Mouse (Mus musculus) ovary, postnatal 14 days (tissue): Measurements from ENCODE around the gene Ccne1.
"Not testable (repeated sequence)": the region's sequence is repeated elsewhere in the genome, so short reads cannot be mapped to it uniquely, and the experiment has no call there.

Source experiments
- DNase-seq: peaks from one replicate; pipeline ENCODE4 v3.0.0; 2022; ENCODE audit warnings: low spot score

The Ccne1 gene

DNA sequence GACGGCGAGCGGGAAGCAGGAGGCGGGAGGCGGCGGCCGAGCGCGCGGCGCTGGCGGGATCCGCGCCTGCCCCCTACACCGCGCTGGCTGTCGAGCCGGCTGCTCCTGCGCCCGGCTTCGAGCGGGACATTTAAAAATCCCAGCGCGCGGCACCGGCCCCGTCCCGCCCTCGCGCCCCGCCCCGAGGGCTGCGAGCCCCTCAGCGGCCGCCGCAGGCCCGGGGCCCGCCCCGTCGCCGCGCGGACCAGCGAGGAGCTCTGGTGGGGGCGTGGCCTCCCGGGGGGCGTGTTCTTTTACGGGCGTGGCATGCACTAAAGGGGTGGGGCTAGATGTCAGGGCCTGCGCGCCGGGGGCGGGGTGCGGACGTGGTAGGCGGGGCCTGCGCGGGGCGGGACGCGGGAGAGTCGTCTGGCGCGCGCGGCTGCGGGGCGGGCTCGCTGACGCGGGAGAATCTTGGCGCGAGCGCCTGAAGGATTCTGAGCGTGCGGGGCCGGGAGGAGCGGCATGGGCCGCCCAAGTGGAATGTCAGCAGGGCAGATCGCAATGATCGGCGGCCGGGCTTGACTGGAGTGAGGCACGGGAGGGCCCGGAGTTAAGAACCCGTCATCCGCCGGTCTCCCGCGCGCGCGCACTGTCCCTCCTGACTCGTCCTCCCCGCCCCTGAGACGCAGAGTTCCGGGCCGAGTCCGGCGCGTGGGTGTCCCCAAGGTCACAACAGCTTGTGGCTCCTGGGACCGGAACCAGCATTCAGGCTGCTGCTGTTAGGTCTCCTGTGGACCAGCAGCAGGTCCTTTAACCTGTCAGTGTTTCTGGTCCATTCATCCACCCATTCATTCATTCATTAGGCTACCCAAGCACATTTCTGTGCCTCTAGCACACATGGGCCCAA, at the start of gene Ccne1:
Gene Ccne1 (minus strand): TSS at position 164 of the 889 bp plus-strand sequence.
- DNase-seq: peak; percentile 99

DNA sequence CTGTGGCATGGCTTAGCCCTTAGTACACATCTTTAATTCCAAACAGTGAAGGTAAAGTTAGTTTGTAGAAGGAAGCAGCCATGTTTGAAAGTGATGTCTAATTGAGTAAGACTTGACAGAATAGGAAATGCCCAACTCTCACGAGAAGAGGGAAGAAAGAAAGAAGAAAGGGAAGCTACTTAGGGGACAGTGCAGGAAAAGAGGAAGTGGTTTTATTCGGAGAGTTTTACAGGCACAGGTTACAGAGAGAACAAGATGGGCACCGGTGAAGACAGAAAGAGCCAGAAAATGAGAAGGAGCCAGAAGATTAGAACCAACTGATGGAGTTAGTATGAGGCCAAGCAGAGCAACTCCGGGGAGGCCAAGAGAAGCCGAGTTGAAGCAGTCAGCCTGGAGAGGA, 48.5 kb upstream of the Ccne1 start:
- no peak for DNase-seq

DNA sequence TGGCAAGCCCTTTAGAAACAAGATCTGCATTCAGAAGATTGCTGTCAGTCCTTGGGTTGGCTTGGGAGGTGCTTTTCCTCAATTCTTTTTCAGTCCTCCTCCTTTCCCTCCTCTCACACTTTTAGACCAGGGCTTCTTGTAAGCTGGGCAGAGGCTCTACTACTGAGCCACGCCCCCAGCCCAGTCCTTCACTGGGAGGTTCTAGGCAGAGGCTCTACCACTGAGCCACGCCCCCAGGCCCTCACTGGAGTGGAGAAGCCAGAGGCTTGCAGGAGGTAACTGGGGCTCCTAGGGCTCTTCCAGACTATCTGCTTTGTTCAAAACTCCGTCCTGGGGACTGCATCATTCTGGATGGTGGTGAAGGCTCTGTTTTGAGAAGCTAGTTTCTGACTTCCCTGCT, 45.2 kb upstream of the Ccne1 start:
- no peak for DNase-seq

DNA sequence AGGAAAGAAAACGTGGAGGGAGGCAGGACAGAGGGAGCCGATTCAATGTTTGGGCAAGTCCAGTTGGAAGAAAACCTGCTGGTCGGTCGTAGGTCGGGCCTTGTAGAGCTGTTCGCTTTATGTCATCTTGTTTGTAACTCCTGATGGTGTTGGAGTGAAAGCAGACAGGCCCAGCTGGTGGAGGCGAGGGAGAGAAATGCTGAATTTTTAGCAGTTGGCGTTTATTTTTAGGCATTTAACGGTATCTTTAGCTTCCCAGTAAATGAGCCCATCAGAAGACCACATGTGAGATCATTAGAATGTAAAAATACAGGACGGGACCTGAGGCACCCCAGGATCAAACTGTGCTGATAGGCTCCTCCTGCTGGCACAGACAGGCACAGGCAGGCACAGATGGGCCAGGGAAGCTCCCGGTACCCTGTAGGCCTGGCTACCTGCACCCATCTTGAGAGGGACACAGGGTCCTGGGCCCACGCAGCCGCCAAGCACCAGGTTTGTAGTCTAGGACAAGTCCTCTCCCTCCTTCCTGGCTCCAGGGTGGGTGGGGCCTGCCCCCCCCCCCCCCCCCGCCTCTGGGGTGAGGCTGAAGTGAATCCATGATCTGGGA, 44.5 kb upstream of the Ccne1 start:
- no peak for DNase-seq

DNA sequence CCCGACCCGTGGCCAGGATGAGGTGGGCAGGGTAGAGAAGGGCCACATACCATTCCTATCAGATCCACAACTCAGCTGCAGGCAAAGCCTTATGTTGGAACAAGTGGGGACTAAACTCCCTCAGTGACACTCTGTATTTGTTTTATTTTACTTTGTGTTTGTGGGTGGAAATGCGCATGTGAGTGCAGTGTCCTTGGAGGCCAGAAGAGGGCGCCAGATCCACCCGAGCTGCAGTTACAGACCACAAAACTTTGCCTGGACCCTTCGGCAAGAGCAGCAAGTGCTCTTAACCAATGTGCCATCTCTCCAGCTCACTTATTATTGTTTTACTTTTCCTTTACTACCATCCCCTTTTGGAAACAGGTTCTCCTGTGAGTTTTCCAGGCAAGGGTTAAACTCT, 40.1 kb upstream of the Ccne1 start:
- no peak for DNase-seq

DNA sequence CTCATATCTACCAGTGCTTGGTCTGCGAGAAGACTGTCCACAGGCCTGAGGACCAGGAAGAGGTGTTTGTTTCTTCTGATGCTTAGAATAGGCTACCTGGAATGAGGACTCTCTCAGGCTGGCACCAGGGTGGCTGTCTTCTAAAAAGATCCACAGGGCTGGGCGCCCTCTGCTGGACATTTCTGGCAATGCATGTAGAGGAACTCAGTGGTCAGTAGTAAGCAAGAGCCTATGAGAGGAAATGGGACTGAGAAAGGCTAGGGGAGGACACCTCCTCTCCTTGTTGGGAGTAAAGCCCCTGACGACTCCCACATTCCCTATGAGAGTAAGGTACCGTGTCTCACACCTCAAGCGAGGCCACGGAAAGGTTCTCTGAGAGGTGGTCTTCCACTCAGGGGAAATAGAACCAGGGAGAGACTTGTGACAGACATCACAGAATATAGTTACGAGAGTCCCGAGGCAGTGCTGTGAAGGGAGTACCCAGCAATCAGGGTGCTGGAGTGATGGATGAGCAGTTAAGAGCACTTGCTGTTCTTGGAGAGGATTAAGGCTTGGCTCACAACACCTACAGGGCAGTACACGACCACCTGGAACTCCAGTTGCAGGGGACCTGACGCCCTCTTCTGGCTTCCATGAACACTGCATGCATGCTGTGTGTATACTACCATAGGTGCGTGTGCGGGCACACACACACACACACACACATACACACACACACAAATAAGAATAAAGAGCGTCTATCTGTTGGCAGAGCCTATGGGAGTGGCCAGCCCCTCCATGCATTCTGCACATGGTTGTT, 34.6 kb upstream of the Ccne1 start:
- DNase-seq: peak; percentile 76

DNA sequence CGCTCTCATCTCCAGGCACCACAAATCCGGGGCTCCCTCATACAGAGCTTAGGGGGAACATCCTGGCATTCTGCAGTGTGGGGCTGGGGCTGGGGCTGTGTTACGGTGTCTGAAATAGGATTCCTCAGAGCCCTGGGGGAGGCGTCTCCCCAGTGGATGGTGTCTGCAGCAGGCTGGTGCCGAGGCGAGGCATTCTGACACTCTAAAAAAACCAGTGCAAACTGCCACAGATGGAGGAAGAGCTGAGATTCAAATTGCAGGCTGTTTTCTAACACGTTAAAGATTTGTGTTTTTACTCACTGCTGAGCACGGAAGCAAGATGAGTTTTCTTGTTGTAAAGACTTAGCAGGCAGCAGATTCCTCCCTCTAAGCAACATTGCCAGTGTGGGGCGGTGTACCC, 33.0 kb upstream of the Ccne1 start:
- no peak for DNase-seq

DNA sequence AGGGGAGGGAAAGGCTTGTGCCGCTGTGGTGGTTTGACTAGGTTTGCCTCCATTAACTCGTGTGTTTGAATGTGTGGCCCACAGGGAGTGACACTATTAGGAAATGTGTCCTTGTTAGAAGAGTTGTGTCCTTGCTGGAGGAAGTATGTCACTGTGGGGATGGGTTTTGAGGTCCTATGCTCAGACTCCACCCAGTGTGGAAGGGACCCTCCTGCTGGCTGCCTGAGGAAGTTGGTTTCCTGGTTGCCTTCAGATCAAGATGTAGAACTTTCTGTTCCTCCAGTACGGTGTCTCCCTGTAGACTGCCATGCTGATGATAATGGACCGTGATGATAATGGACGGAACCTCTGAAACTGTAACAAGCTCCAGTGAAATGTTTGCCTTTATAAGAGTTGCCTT, 27.1 kb upstream of the Ccne1 start:
- DNase-seq: no peak

DNA sequence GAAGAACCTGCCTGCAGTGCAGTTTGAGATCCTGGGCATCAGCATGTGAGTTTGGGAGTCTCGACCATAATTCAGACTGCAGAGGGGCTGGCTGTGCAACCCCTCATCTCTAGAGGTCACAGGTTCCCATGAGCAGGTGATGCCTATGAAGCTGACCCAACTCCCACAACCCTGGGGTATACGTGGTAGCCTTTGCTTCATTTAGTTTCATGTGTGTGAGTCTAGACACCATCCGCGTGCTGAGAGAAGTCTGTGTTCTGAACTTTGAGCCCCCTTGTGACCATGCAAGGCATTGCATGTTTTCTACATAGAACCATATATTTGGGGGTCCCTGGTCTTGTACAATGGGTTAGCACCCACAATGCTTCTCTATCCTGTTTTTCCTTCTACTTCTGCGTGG, 23.9 kb upstream of the Ccne1 start:
- DNase-seq: peak; percentile 14

DNA sequence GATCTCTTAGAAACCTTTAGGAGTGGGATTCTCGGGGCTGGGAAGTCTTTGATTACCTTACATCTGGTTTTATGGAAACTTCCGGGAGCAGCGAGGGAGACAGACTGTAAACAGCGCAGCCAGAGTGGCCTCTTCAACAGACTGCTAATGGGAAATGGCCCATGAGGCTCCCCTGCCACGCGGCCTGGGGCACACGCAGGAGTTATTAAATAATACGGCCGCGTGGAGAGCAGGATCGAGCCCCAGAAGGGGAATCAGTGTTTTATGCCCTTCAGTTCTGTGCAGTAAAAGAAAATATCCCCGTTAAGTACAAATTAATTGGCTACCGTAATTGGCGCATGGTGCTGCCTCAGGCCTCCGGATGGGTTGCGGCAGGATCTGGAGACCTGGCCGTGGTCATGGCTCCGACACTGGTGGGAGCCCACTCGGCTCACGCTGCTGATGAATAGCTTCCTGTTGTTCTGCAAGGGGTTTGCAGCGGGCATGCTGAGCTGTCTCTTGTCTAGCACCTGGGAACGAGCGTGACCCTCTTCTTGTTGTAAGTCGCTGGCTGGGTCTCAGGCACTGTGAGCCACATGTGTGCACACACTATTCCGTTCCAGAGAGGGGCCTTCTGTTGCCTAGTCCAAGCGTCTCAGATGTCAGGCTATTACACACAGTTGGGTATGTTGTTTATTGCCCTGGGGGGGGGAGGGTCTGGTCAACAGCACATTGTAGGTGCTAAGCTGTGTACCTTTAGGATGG, 22.8 kb upstream of the Ccne1 start:
- DNase-seq: no peak

DNA sequence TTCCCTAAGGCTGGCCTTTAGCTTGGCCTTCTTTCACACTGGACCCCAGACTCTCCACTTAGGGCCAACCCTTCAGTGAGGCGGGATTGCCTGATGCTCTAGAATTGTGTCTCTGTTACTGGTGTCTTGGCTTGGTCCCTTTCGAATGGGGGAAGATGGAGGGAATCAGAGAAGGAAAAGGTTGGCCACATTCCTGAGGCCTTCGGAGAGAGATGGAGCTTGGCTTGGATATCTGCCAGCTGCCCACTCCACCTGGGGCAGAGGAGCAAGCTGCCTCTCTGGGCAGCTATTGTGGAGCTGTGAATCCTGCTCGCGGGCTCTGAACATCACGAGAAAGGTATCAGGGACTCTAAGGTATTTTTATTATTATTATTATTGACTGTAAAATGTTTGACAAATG, 22.2 kb upstream of the Ccne1 start:
- no peak for DNase-seq

DNA sequence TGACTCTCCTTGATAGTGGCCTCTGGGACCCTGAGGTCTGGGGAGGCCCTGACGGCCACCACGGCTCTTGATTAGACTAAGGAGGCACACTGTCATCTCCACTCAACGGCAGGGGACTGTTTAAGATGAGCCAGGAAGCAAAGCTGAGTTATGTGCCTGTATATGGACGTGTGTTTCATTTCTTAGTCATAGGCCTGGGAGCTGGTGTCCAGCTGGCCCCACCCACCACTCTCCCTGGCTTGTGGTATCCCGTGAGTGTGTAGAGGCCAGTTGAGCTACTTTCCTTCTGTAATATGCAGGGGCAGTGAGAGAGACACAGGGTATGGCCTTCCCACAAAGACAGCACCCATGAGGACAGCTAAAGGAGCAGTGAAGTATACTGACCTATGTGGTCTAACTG, 20.9 kb upstream of the Ccne1 start:
- not testable (repeated sequence) for DNase-seq

DNA sequence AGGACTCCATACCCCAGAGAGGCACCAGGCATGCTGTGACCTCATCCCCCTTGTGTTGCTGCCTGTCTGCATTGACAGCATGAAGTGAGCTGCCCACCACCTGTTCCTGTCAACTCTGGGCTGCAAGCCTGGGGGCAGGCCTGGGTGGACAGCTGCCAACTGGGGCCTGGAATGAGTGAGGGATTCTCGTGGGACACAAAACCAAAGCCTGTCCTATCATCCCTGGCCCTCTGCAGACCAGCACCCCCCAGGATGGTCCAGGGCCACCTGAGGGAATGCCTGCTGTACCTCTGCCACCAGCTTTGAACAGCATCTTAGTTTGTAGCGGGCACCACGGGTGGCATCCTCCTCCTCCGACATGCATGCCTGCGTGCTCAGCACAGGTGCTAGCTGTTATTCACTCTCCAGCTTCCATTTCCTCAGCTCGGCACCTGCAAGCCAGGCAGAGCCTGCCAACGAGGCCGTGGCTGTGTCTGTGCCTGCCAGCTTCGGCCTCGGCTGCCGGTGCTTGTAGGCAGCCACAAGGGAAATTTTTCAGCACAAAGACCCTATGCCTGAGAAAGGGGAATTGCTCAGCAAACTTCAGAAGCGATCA, 18.3 kb upstream of the Ccne1 start:
- DNase-seq: no peak

DNA sequence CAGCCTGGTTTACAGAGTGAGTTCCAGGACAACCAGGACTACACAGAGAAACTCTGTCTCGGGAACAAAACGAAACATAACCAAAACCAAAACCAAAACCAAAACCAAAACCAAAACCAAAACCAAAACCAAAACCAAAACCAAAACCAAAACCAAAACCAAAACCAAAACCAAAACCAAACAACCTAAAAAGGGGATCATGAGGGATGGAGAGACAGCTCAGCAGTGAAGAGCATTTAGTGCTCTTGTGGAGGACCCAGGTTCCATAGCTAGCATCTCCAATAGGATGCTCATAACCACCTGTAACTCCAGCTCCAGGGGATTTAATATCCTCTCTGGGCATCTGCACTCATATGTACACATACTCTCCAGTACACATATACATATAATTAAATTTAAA, 16.8 kb upstream of the Ccne1 start:
- DNase-seq: not testable (repeated sequence)

DNA sequence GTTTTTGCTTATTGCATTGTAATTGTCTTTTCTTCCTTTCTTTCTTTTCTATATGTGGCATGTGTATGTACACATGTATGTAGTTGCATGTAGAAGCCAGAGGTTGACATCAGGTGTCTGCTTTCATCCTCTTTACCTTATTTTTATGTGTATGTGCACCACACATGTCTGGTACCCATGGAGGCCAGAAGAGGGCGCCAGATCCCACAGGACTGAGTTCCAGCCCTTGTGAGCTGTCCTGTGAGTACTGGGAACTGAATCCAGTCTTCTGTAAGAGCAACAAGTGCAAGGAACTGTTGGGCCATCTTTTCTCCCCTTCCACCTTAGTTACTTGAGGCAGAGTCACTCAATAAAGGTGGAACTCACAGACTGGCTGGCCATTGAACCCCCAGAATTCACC, 11.3 kb upstream of the Ccne1 start:
- DNase-seq: no peak

DNA sequence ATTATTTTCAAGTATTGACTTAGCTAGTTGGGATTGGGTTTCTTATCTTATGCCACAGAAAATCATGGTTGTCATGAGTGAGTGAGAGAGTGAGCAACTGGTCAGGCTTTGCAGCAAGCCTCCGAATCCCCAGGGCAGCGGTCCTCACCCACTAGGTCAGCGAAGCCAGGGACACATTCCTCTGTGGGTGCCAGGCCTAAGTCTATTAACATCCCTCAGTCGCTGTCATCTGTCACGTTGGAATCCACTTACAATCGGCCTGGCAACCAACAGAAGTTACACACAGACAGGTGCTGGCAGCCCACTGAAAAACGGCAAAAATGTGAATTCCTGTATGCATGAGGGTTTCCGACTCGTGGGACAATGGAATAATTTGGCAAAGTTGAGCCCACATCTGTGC, 5.1 kb upstream of the Ccne1 start:
- no peak for DNase-seq

DNA sequence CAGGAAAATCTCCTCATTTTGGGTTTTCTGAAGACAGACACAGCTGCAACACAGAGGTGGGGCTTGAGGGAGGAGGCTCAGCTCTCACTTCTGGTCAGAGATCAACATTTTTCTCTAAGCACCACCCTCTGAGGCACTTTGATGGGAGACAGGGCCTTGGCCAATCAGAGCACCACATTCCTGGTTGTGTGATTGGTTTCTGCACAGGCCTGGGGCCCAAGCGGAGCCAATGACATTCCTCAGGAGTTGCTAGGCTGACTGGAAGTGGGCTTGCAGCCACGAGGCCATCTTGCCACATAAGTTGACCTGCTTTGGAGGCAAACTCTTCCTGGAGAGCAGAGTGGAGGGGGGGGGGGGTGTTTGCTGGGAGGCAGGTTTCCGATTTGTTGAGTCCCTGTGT, 4.7 kb upstream of the Ccne1 start:
- DNase-seq: peak; percentile 32

DNA sequence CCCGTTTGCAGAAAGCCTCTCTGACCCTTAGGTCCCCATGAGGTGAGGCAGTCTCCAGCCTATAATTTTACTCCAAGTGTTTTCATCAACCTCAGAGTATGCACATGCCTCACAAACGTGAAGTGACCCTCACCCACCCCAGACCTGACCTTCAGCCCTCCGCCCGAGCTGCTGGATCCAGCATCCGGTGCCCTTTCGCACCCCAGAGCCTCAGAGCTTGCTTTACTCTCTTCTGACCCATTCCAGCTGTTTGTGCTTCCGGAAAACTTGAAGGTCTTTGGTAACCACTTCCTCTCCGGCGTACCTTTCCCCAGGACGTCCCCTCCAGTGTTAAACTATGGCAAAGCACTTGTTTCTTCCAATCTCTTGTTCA, 912 bp upstream of the Ccne1 start:
- DNase-seq: no peak

DNA sequence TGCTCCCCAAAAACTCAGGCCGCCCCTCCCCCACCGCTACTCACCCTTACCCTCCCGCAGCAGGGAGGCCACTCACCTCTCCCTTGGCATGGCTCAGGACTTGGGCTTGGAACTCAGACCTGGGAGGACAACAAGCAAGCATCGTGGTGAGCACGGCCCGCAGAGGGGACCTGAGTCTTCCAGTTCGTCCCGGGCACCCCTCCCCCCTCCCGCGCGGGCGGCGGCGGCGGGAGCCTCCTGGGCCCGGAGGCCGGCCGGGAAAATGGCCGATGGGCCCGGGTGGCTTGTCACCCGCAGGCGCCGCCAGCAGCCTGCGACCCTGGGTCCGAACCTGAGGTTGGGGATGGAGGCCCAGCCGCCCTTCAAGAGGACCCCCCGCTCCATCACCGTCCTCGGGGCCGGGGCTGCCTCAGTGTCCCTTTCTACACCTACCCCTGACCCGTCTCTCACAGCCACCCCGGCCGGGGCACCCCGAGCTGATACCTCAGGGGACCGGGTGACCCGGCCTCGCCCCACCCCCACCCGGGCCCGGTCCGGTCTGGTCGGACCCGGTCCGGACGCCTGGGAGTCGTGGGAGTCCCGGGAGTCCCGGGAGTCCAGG, 523 bp downstream of the Ccne1 start:
- no peak for DNase-seq

DNA sequence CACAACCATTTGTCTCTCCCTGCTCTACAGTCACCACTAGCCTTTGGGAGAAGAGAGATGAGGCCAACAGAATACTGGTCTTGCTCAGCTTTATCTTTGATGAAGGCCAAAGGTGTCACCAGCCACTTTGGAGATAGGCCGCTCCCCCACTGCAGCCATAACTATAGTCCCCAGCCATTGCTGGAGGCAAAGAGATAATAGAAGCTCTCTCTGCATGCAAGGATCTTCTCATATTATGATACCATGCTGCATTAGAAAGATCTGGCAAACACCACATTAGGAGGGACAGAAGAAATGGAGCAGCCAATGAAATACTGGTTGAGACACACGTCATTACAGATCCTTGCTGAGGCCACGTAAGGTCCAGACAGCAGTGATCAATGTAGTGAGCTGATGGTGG, 2.0 kb downstream of the Ccne1 start:
- DNase-seq: no peak

DNA sequence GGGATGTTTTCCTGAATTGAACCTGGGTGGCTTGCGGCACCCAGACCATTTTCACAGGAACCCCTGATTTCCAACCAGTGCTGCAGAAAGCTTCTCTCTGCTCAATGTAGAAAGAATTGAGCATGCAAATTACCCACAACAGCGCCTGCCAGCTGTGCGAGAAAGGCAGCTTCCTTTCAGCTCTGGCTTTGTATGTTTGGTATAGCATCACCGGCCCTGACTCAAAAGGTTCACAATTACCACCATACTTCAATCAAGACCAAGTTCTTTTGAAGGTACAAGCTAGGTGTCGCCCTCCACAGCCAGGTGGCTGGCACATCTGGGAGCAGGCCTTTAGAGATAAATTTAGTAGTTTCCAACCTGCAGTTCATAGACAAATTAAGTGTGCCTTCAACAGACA, 3.2 kb downstream of the Ccne1 start:
- DNase-seq: no peak

DNA sequence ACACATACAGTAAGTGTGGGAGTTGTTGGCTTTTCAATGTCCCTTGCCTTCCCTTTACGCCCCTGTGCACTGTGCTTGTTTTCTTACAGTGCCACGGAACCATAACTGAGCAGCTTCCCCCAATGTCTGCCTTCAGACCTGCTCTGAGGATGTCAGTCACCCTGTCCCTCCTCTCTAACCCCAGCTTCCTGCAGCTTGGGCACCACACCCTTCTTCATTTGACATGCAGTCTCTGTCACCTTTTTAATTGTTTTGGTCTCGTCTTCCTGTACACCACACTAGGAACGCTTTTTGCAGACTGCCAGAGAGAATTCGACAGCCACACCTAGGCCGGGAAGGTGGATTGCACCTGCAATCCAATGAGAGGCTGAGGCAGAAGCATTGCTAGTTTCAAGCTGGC, 13.0 kb downstream of the Ccne1 start:
- no peak for DNase-seq
